Mouse (Mus musculus): ENCODE data around the gene Id1.

GRCm38 (mm10) chr2:152726213-152726612 lies 9.8 kb upstream of the Id1 start:
- TF ChIP-seq CTCF (IDR thresholded peaks at IDR 0.05; ENCODE audit: extremely low read depth, insufficient read length, insufficient replicate concordance, low read depth, low read length): no peak
- TF ChIP-seq POLR2A (IDR thresholded peaks at IDR 0.05; ENCODE audit: low read depth, low read length): no peak

Data from small intestine, adult 2 months (tissue).